Mouse (Mus musculus): ENCODE data around the gene Gm20721. TPM values are rescaled to one million over a fixed set of nuclear protein-coding genes. Genes with fewer than 3 reads are reported as not detected.
A peak's percentile ranks its signal among the peaks of the same experiment; 100 is the strongest.

Gene Gm20721
- total RNA-seq, 1 experiment = 17.7 TPM

DNA sequence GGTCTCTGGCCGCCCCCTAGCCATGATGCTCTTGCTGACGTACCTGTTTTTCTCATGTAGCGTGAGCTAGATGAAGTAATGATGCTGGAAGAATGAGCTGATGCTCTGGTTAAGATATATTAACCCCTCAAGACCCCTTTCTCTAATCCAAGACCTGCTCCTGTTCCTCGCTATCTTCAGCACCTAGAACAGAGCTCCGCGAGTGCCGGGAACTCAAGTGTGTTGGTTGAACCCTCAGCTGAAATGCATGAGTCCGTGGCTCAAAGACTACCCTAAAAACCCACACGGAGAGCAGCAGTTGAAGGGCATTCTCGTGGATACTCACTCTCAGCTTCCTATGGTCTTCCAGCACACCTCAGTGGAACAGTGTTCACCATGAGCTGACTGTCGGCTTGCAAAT is 63.2 kb downstream of the Gm20721 start:
- TF ChIP-seq ZNF384 (IDR thresholded peaks at IDR 0.05; ENCODE audit: low read depth, low read length) (no peak), CHD2 (IDR thresholded peaks at IDR 0.05; ENCODE audit: low read depth, low read length) (no peak), ZC3H11A (IDR thresholded peaks at IDR 0.05; ENCODE audit: borderline replicate concordance, low read depth, low read length) (no peak), HCFC1 (IDR thresholded peaks at IDR 0.05; ENCODE audit: borderline replicate concordance, insufficient read depth, low read length) (no peak), MAFK (IDR thresholded peaks at IDR 0.05; ENCODE audit: insufficient read depth, low read depth, low read length) (no peak)
- H3K27ac ChIP-seq (ENCODE audit: insufficient read depth, low read depth, low read length, poor library complexity, severe bottlenecking) = no peak overlapping the region
- H3K9ac ChIP-seq (ENCODE audit: insufficient read depth, low read depth, low read length, poor library complexity, severe bottlenecking) = no peak overlapping the region
- in situ Hi-C loops (cut with MboI; ENCODE audit: low sequenced_read_pairs in 2 of 2, unreplicated experiment in 2 of 2) = loop anchor here in 1 of 2 experiments (5.0 to 25.0 kb wide), 2 partner anchors 471 to 696 kb away; partner anchors contain the start of gene Ankrd60
- peaks cover 41% of the 10 kb centered on the region for H3K36me3 ChIP-seq (ENCODE audit: control insufficient read depth, insufficient read depth, low read length, poor library complexity, severe bottlenecking)
- peak overlapping the region; percentile 42 to 50; a peak in 3 of 4 replicates for H3K4me3 ChIP-seq (ENCODE audit: insufficient read depth in 1 of 2, low read depth in 1 of 2, low read length in 2 of 2, poor library complexity in 1 of 2, severe bottlenecking in 1 of 2)
- no peaks in the 10 kb centered on the region for H3K9me3 ChIP-seq (ENCODE audit: control insufficient read depth, insufficient read depth, low read depth, low read length)
- peaks cover 3 to 10% of the 10 kb centered on the region in 2 experiments; a peak in 3 of 4 replicates for H3K4me1 ChIP-seq (ENCODE audit: control insufficient read depth in 2 of 2, insufficient read depth in 2 of 2, low read length in 2 of 2, poor library complexity in 1 of 2)
- no peak for DNase-seq (ENCODE audit: low read depth, low spot score)

Other genes starting within 250 kb of the Gm20721 start
- gene Npepl1, start 236.4 kb downstream of the Gm20721 start, total RNA-seq (2012; rRNA removed) = 12.9 and 18.0 TPM in 2 replicates
- 196 and 202 TPM in 2 replicates for gene Gnas, start 62.4 kb downstream of the Gm20721 start, total RNA-seq (2012; rRNA removed)
- gene Nelfcd, start 69.1 kb upstream of the Gm20721 start, total RNA-seq (2012; rRNA removed) = 63.8 and 83.0 TPM in 2 replicates
- gene Ctsz, start 92.3 kb upstream of the Gm20721 start, total RNA-seq (2012; rRNA removed) = 207 and 324 TPM in 2 replicates
- 0.18 TPM in 1 of 2 replicates, not detected in the other for gene Tubb1, start 104.0 kb upstream of the Gm20721 start, total RNA-seq (2012; rRNA removed)
- 37.4 and 44.3 TPM in 2 replicates for gene Atp5e, start 117.4 kb upstream of the Gm20721 start, total RNA-seq (2012; rRNA removed)
- gene Prelid3b, start 126.4 kb upstream of the Gm20721 start, total RNA-seq (2012; rRNA removed) = 52.4 and 63.4 TPM in 2 replicates

Measured in ES-E14 (cell line).